Mouse (Mus musculus) telencephalon, adult 2 months (tissue): ENCODE results near the gene Ppp4r3a.
"Not testable (repeated sequence)": the region's sequence is repeated elsewhere in the genome, so short reads cannot be mapped to it uniquely, and the experiment has no call there.

Experiments
- DNase-seq: peaks from one replicate; pipeline ENCODE4 v3.0.0-alpha.2; 2011; ENCODE audit warnings: low read depth, low spot score

Ppp4r3a gene

GRCm38 (mm10) chr12:101083076-101083838, at the start of gene Ppp4r3a:
TSS of gene Ppp4r3a (minus strand) at chr12:101083702.
- peak; percentile 93 for DNase-seq

- DNase-seq: no peak
Measured at GRCm38 (mm10) chr12:101123013-101123412, 39.5 kb upstream of the Ppp4r3a start.

DNA sequence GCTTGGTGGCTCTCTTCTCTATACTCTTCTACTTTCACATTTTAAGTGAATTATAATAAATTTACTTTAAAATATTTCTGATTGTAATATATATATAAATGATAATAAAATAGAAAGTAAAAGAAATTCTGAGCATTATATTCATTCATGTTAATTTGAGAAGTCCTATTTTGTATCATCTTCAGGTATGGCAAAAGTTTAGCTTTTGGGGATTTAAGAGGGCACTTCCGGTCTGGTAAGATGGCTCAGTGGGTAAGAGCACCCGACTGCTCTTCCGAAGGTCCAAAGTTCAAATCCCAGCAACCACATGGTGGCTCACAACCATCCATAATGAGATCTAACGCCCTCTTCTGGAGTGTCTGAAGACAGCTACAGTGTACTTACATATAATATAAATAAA, 38.6 kb upstream of the Ppp4r3a start:
- DNase-seq: not testable (repeated sequence)

DNA sequence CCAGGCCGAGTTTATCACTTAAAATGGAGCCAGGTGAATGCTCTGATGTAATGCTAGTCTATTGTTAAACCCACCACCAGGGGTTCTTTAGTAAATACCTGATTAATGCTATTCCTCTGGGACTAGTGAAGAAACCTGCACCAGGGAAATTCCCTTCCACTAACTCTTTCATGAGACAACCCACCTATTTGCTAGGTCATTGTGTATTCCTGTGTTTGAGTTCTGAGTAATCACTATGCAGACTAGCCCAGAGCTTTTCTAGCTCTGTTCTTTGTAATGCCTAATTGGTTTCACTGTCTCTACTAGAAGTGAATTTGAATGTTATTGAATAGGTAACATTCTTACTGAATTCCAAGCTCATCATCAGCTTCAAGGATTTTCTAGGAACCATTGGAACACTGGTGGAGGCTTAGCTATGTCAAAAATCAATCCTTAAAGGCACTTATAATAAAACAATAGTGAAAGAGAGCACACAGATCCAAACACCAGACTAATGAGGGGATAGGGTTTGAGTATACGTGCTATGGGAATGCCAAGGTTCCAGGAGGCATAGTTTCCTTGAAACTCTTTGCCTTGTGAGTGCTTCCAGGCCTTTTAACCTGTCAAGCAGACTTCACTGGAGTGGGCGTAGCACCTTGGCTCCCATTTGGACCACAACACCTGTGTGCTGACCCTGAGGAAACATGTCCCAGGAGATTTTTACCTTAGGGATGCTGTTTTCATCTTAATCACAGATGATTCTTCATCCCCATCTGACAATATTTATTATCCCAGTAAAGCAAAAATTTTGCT, 26.5 kb upstream of the Ppp4r3a start:
- DNase-seq: not testable (repeated sequence)

GRCm38 (mm10) chr12:101107722-101108121, 24.2 kb upstream of the Ppp4r3a start:
- no peak for DNase-seq

DNA sequence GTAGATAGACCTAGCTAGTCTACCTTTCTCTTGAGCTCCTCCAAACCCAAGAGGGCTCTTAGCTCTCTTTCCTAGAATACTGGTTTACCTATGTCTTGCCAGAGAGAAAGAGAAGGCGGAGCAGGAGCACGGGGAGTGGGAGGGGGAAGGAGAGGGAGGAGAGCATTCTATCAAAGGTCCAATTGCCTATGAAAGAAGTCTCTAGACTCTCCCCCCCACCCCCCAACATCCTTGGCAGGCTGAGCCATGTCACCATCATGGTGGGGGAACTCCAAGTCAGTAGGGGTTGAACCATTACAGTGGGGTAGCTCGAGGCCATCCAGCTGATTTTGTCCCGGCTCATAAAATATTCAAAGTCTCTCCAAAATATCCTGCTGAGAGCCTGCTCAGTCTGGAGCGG, 22.1 kb upstream of the Ppp4r3a start:
- DNase-seq: no peak

DNA sequence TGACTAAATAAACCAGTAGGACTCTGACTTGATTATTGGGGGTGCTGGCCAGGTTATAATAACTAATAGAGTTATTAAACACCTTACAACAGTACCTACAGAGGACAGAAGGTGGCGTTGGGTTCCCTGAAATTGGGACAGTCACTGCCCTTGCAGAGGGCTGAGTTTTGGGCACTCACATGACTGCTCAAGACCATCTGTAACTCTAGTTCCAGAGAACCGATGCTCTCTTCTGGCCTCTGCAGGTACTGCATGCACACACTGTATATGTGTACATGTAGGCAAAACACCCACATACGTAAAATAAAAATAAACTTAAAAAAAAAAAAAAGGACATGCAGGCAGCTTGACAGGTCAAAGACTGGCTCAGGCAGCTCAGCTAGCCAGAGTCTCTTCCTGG, 19.1 kb upstream of the Ppp4r3a start:
- DNase-seq: no peak

GRCm38 (mm10) chr12:101093678-101094077, 10.2 kb upstream of the Ppp4r3a start:
- DNase-seq: not testable (repeated sequence)

DNA sequence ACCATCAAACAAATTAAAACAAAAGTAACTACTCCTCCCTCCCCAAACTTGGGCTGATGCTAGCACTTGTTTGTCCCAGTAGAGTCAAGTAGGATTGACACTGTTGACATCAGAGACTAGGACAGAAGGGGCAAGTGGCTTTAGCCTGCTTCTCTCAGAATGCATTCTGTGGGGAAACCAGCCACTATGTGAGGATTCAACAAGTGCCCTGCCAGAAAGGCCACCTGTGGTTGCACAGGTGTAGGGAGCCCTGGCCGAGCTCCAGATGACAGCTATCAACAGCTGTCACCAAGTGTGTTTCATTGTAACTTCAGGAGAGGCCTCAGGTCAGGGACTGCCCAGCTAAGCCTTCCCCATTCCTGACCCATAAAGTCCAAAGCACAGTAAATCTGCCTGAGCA, 6.5 kb upstream of the Ppp4r3a start:
- DNase-seq: no peak

DNA sequence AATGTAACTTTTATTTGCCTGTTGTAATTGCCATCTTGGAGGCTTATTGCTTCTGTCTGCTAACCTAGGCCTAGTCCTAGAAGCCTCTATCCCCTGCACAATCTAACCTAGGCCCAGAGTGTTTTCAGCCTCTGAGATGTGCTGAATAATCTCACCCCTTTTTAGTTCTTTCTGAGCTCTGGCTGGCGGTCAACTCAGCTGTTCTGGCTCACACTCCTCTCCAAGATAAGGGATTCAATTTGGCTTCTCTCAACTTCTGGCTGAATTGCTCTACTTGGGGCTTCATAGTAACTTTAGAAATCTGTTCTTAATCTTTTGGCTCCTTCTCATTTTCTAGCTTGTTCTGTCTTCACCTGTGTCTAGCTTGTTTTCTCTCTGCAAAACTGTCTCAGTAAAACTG, 3.9 kb upstream of the Ppp4r3a start:
- no peak for DNase-seq

GRCm38 (mm10) chr12:101084881-101085666, 1.6 kb upstream of the Ppp4r3a start:
- DNase-seq: no peak

- DNase-seq: no peak
Measured at GRCm38 (mm10) chr12:101084237-101084636, 735 bp upstream of the Ppp4r3a start.

DNA sequence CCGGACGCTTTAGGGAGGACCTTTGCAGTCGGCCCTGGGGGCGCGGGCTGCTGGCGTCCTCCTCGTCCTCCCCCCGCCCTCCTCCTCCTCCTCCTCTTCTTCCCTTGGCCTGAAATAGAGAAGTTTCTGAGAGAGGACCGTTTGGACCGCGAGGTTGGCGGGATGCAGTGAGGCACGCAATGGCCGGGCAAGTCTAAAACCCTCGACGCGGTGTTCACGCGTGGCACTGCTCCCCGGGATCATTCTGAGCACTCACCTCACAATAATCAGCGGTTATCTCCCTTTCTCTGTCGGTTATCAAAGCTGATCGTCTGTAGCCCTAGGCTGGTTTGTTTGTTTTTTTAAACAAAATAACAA, 315 bp upstream of the Ppp4r3a start:
- no peak for DNase-seq

DNA sequence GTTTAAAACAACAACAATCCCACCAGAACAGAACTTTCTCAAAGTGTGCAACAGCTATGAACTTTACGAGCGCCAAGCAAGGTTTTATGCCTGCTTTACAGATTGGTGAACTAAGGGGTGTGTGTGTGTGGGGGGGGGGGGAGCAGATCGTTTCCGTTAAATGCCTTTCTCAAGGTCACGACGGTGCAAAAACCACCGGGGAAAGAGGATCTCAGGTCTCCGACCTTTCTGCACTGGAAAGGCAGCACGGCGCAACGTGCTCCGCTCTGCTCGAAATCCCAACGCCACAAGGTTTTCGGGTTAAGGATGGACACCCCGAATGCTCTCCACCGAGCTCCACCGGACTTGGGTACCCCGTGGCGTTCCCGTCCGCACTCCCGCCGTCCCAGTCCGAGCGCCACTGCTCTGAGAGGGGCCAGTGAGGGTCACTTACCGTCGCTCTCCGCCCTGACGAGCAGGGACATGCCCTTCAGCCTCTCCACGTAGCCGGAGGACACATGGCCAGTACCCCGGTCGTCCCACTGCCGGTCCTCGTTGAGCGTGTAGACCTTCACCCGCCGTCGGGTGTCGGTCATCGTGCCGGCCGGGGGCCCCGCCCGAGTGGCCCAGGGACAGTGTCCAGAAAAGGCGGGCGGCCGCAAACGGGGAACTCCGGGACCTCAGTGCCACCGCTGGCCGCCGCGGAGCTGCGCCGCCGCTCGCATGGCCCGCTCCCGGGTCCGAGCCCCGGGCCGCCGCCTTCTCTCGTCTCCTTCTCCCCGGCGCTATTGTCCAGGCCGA, 1.0 kb downstream of the Ppp4r3a start:
- DNase-seq: no peak

GRCm38 (mm10) chr12:101077955-101078354, 5.5 kb downstream of the Ppp4r3a start:
- DNase-seq: no peak

DNA sequence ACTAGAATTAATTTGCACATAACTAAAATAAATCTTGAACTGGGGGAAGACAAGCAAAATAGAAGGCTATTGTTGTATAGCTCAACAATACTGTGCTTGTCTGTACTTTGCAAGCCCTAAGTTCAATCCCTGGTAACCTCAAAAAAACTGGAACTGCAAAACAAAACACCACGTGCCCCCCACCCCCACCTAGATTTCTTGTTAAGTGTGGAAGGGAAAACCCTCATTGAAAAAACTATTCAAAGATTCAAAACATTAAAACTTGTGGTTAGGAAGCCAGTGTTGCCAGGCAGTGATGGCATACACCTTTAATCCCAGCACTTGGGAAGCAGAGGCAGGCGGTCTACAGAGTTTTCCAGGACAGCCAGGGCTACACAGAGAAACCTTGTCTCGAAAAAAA, 8.1 kb downstream of the Ppp4r3a start:
- no peak for DNase-seq

DNA sequence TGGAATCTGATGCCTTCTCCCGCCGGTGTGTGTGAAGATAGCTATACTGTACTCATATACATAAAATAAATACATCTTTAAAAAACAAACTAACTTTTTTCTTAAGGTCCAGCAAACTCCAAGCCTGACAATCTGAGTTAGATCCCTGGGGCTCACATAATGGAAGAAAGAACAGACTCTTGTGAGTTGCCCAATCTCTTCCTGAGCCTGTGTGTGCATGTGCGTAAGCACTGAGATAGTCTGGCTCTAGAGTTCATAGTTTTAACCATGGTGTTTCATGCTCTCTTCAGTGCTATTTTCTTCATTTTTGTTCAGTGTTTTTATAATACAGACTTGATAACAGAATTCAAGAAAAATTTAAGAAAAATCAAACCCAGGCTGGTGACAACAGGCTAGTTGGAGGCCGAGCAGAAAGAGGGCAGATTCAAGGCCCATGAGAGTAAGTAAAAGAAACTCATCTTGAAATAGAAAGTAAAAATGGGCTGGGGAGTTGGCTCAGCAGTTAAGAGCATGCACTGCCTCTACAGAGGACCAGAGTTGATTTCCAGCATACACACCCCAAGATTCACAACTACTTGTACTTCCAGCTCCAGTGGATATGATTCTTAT, 8.6 kb downstream of the Ppp4r3a start:
- DNase-seq: no peak

GRCm38 (mm10) chr12:101069813-101070212, 13.7 kb downstream of the Ppp4r3a start:
- DNase-seq: no peak

- DNase-seq: no peak
Measured at GRCm38 (mm10) chr12:101066329-101066728, 17.2 kb downstream of the Ppp4r3a start.

DNA sequence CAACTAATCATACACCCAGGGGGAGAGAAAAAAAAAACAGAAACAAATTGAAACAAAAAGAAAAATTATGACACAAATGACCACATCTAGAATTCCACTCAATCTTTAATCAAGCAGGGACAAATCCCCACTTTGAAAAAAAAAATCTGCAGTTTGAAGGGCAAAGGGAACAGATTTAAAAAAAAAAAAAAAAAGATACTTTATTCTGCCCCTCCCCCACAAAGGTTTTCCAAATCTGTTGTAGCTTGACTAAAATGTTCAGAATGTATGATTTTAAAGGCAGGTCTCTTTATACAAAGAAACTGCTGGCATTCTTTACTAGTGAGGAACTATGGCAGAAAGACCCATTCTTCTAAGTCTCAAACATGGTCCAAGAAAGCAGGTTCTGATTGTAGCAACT, 43.5 kb downstream of the Ppp4r3a start:
- no peak for DNase-seq
